Mouse (Mus musculus): ENCODE data around the gene Dcpp3.
"Not testable (repeated sequence)": the region's sequence is repeated elsewhere in the genome, so short reads cannot be mapped to it uniquely, and the experiment has no call there.

GRCm38 (mm10) chr17:23880576-23880975 lies 36.7 kb upstream of the Dcpp3 start, which contains the start of the genes Dcpp1 and Dcpp2:
- TF ChIP-seq CTCF, POLR2A (IDR thresholded peaks at IDR 0.05; ENCODE audit: insufficient read depth, low read depth, low read length): not testable (repeated sequence)
